Mouse (Mus musculus) forebrain, embryonic 15.5 days (tissue): ENCODE results near the gene Gpx7. TPM values are rescaled to one million over a fixed set of nuclear protein-coding genes. Genes with fewer than 3 reads are reported as not detected.

Source experiments
- ATAC-seq: fragments of 200-750 bp; cut with Nextera tagmentation; replicated peaks from 2 replicates; pipeline ENCODE4 v1.8.0; 2017; ENCODE audit warnings: mild to moderate bottlenecking, moderate TSS enrichment, moderate library complexity
- H3K27ac ChIP-seq: fragments of 300-500 bp; sonication (generic); replicated peaks from 2 replicates; pipeline ENCODE4 v1.5.1; 2015; ENCODE audit warnings: mild to moderate bottlenecking, inconsistent platforms
- H3K27me3 ChIP-seq: fragments of 300-500 bp; sonication (generic); 2 replicates; pipeline ENCODE4 v1.6.1; 2015; ENCODE audit warnings: inconsistent platforms
- H3K36me3 ChIP-seq: fragments of 300-500 bp; sonication (generic); 2 replicates; pipeline ENCODE4 v1.6.1; 2015; ENCODE audit warnings: mild to moderate bottlenecking, inconsistent platforms
- H3K4me1 ChIP-seq: fragments of 300-500 bp; sonication (generic); 2 replicates; pipeline ENCODE4 v1.6.1; 2015; ENCODE audit warnings: inconsistent platforms
- H3K4me2 ChIP-seq: fragments of 300-500 bp; sonication (generic); replicated peaks from 2 replicates; pipeline ENCODE4 v1.6.1; 2015; ENCODE audit warnings: mild to moderate bottlenecking, inconsistent platforms
- H3K4me3 ChIP-seq: fragments of 300-500 bp; sonication (generic); 2 replicates; pipeline ENCODE4 v1.5.1; 2015; ENCODE audit warnings: mild to moderate bottlenecking, inconsistent platforms
- H3K9ac ChIP-seq: fragments of 300-500 bp; sonication (generic); replicated peaks from 2 replicates; pipeline ENCODE4 v1.6.1; 2015; ENCODE audit warnings: mild to moderate bottlenecking, inconsistent platforms
- H3K9me3 ChIP-seq: fragments of 300-500 bp; sonication (generic); 2 replicates; pipeline ENCODE4 v1.6.1; 2016; ENCODE audit warnings: inconsistent platforms
- WGBS: fragments of 180-500 bp; shearing (Covaris S2); methylation state at CpG from one replicate; pipeline ENCODE4 v1.1.7; 2015; ENCODE audit warnings: mixed read lengths; 5-methylcytosine and 5-hydroxymethylcytosine counted together
- polyA plus RNA-seq: library from polyadenylated mRNA; unstranded; fragments of >200 nt; fragmentation: Nextera tagmentation; extraction: Ambion mirVana; gene quantifications from 2 replicates; pipeline ENCODE4 v1.2.1, GENCODE M21; 2015

Gpx7 gene
- polyA plus RNA-seq, 1 experiment from 2014 or later, result 28.2 TPM

- H3K9me3 ChIP-seq, result no peaks in the 10 kb centered on the region
- no peak overlapping the region for H3K4me3 ChIP-seq
- H3K9ac ChIP-seq, result no peak overlapping the region
- no peak overlapping the region for H3K4me2 ChIP-seq
- no peak overlapping the region for H3K27ac ChIP-seq
- no peak for ATAC-seq
- WGBS, result 85% methylated on average over 11 of the region's 11 CpGs
- no peaks in the 10 kb centered on the region for H3K36me3 ChIP-seq
- peaks cover 14% of the 10 kb centered on the region for H3K4me1 ChIP-seq
- no peaks in the 10 kb centered on the region for H3K27me3 ChIP-seq
These were observed 21.1 kb upstream of the Gpx7 start for GRCm38 (mm10) chr4:108427719-108428340.

GRCm38 (mm10) chr4:108424587-108424986, 17.8 kb upstream of the Gpx7 start:
- H3K4me1 ChIP-seq, result no peaks in the 10 kb centered on the region
- H3K9ac ChIP-seq, result no peak overlapping the region
- H3K4me3 ChIP-seq, result no peak overlapping the region
- no peak for ATAC-seq
- no peak overlapping the region for H3K4me2 ChIP-seq
- H3K36me3 ChIP-seq, result no peaks in the 10 kb centered on the region
- H3K27me3 ChIP-seq, result no peaks in the 10 kb centered on the region
- H3K27ac ChIP-seq, result no peak overlapping the region
- no peaks in the 10 kb centered on the region for H3K9me3 ChIP-seq
- WGBS, result 86% methylated on average over 2 of the region's 2 CpGs

GRCm38 (mm10) chr4:108407621-108408020, 860 bp upstream of the Gpx7 start:
- Histone ChIP-seq H3K9me3 (no peaks in the 10 kb centered on the region), H3K4me3 (no peak overlapping the region), H3K9ac (no peak overlapping the region), H3K4me1 (peaks cover 16% of the 10 kb centered on the region), H3K4me2 (no peak overlapping the region), H3K36me3 (no peaks in the 10 kb centered on the region), H3K27me3 (no peaks in the 10 kb centered on the region), H3K27ac (no peak overlapping the region)
- WGBS, result 42% methylated on average over 8 of the region's 8 CpGs
- no peak for ATAC-seq

- H3K27me3 ChIP-seq, result no peaks in the 10 kb centered on the region
- peak overlapping the region; percentile 68 for H3K9ac ChIP-seq
- H3K9me3 ChIP-seq, result no peaks in the 10 kb centered on the region
- H3K4me1 ChIP-seq, result peaks cover 16% of the 10 kb centered on the region
- ATAC-seq, result peak; percentile 82
- peak overlapping the region; percentile 36 for H3K27ac ChIP-seq
- 4% methylated on average over 51 of the region's 52 CpGs for WGBS
- peak overlapping the region; percentile 52 for H3K4me3 ChIP-seq
- H3K36me3 ChIP-seq, result no peaks in the 10 kb centered on the region
- H3K4me2 ChIP-seq, result peak overlapping the region; percentile 90
These were observed 462 bp downstream of the Gpx7 start for GRCm38 (mm10) chr4:108406138-108406860.

- Histone ChIP-seq H3K27ac (peak overlapping the region; percentile 36; the same call in 1 of the 2 replicates), H3K36me3 (no peaks in the 10 kb centered on the region), H3K9ac (peak overlapping the region; percentile 68), H3K4me3 (peak overlapping the region; percentile 52), H3K9me3 (no peaks in the 10 kb centered on the region), H3K27me3 (no peaks in the 10 kb centered on the region), H3K4me2 (peak overlapping the region; percentile 90), H3K4me1 (peaks cover 16% of the 10 kb centered on the region)
- WGBS, result 87% methylated on average over 3 of the region's 3 CpGs
- ATAC-seq, result peak; percentile 66
These were observed 1.0 kb downstream of the Gpx7 start for GRCm38 (mm10) chr4:108405766-108406137.

GRCm38 (mm10) chr4:108403861-108404635, 2.7 kb downstream of the Gpx7 start:
- Histone ChIP-seq H3K27me3 (no peaks in the 10 kb centered on the region), H3K4me3 (no peak overlapping the region), H3K36me3 (no peaks in the 10 kb centered on the region), H3K9ac (no peak overlapping the region), H3K27ac (no peak overlapping the region), H3K4me1 (peaks cover 16% of the 10 kb centered on the region), H3K9me3 (no peaks in the 10 kb centered on the region), H3K4me2 (no peak overlapping the region)
- 87% methylated on average over 8 of the region's 8 CpGs for WGBS
- no peak for ATAC-seq

GRCm38 (mm10) chr4:108400395-108400794, 6.4 kb downstream of the Gpx7 start:
- Histone ChIP-seq H3K36me3 (no peaks in the 10 kb centered on the region), H3K9ac (no peak overlapping the region), H3K4me1 (no peaks in the 10 kb centered on the region), H3K27ac (no peak overlapping the region), H3K9me3 (no peaks in the 10 kb centered on the region), H3K27me3 (no peaks in the 10 kb centered on the region), H3K4me2 (no peak overlapping the region), H3K4me3 (no peak overlapping the region)
- WGBS, result 91% methylated on average over 10 of the region's 10 CpGs
- ATAC-seq, result no peak

- Histone ChIP-seq H3K4me3 (no peak overlapping the region), H3K4me2 (no peak overlapping the region), H3K36me3 (no peaks in the 10 kb centered on the region), H3K9me3 (no peaks in the 10 kb centered on the region), H3K27me3 (no peaks in the 10 kb centered on the region), H3K9ac (no peak overlapping the region), H3K27ac (no peak overlapping the region), H3K4me1 (no peaks in the 10 kb centered on the region)
- no peak for ATAC-seq
These were observed 12.5 kb downstream of the Gpx7 start for GRCm38 (mm10) chr4:108394236-108394635.

- WGBS, result 89% methylated on average over 2 of the region's 2 CpGs
- Histone ChIP-seq H3K27ac (no peak overlapping the region), H3K4me3 (no peak overlapping the region), H3K27me3 (no peaks in the 10 kb centered on the region), H3K9me3 (no peaks in the 10 kb centered on the region), H3K4me2 (no peak overlapping the region), H3K4me1 (peaks cover 15% of the 10 kb centered on the region), H3K36me3 (no peaks in the 10 kb centered on the region), H3K9ac (no peak overlapping the region)
- ATAC-seq, result no peak
These were observed 14.2 kb downstream of the Gpx7 start for GRCm38 (mm10) chr4:108392558-108392957.

GRCm38 (mm10) chr4:108391124-108391523, 15.6 kb downstream of the Gpx7 start:
- no peak for ATAC-seq
- H3K4me1 ChIP-seq, result peaks cover 16% of the 10 kb centered on the region

GRCm38 (mm10) chr4:108388741-108389140, 18.0 kb downstream of the Gpx7 start:
- no peak overlapping the region for H3K27ac ChIP-seq
- no peak overlapping the region for H3K4me2 ChIP-seq
- no peak for ATAC-seq

More at GRCm38 (mm10) chr4:108391124-108391523, 15.6 kb downstream of the Gpx7 start:
- H3K36me3 ChIP-seq, result no peaks in the 10 kb centered on the region
- no peak overlapping the region for H3K9ac ChIP-seq
- 88% methylated on average over 5 of the region's 5 CpGs for WGBS
- H3K4me3 ChIP-seq, result no peak overlapping the region
- no peak overlapping the region for H3K27ac ChIP-seq
- H3K4me2 ChIP-seq, result no peak overlapping the region
- no peaks in the 10 kb centered on the region for H3K9me3 ChIP-seq
- no peaks in the 10 kb centered on the region for H3K27me3 ChIP-seq

GRCm38 (mm10) chr4:108387681-108388253, 19.0 kb downstream of the Gpx7 start:
- Histone ChIP-seq H3K36me3 (no peaks in the 10 kb centered on the region), H3K9me3 (no peaks in the 10 kb centered on the region), H3K27ac (peak overlapping the region; percentile 59), H3K27me3 (peaks cover 11% of the 10 kb centered on the region; the same call in 1 of the 2 replicates), H3K4me3 (peak overlapping the region; percentile 35), H3K4me1 (peaks cover 19% of the 10 kb centered on the region), H3K9ac (peak overlapping the region; percentile 51), H3K4me2 (peak overlapping the region; percentile 51)
- peak; percentile 71 for ATAC-seq
- 2% methylated on average over 18 of the region's 18 CpGs for WGBS

More at GRCm38 (mm10) chr4:108388741-108389140, 18.0 kb downstream of the Gpx7 start:
- Histone ChIP-seq H3K9me3 (no peaks in the 10 kb centered on the region), H3K36me3 (no peaks in the 10 kb centered on the region), H3K27me3 (0 out of 2 replicates have a peak, but pooled peaks cover 7% of the 10 kb centered on the region), H3K4me1 (peaks cover 16% of the 10 kb centered on the region), H3K4me3 (no peak overlapping the region), H3K9ac (no peak overlapping the region)
- 51% methylated on average over 3 of the region's 3 CpGs for WGBS
